8 mouse cellular contexts compared by ENCODE assay signal in genomic region chr10:127642772-127643552, GRCm38 (mm10). TPM values are rescaled to one million over a fixed set of nuclear protein-coding genes. Genes with fewer than 3 reads are reported as not detected.
DNase-seq lines count a peak whose midpoint lies in the region; ATAC-seq lines count a peak whose summit lies in the region.

Gene Stat6, plus strand, starts transcription at chr10:127642986.

- H3K27ac ChIP-seq in limb, embryonic 15.5 days = peak within 1 kb of the TSS; percentile 88
- peak within 1 kb of the TSS; percentile 48 for H3K27ac ChIP-seq in midbrain, embryonic 16.5 days (ENCODE audit: low read length)
- H3K27ac ChIP-seq in stomach, embryonic 16.5 days (ENCODE audit: low read length) = peak within 1 kb of the TSS; percentile 98

- ATAC-seq in limb, embryonic 15.5 days (ENCODE audit: insufficient number of reproducible peaks, low FRiP score, low TSS enrichment, low read depth) = peak; percentile 40; the same call in 1 of the 2 replicates
- peak; percentile 38; the same call in 1 of the 2 replicates for ATAC-seq in midbrain, embryonic 16.5 days
- ATAC-seq in stomach, embryonic 16.5 days (ENCODE audit: insufficient read depth, low FRiP score) = peak; percentile 64

- H3K27me3 ChIP-seq in limb, embryonic 15.5 days = no peaks in the 10 kb centered on the region
- peaks cover 25% of the 10 kb centered on the region for H3K27me3 ChIP-seq in midbrain, embryonic 16.5 days (ENCODE audit: control insufficient read depth, insufficient read depth, low read depth, low read length)
- H3K27me3 ChIP-seq in stomach, embryonic 16.5 days (ENCODE audit: control insufficient read depth, insufficient read depth, low read length) = no peaks in the 10 kb centered on the region

- peak within 1 kb of the TSS; percentile 58 for H3K4me3 ChIP-seq in limb, embryonic 15.5 days
- H3K4me3 ChIP-seq in midbrain, embryonic 16.5 days (ENCODE audit: low read depth, low read length) = peak within 1 kb of the TSS; percentile 18
- peak within 1 kb of the TSS; percentile 63 for H3K4me3 ChIP-seq in stomach, embryonic 16.5 days (replicated peaks; ENCODE audit: low read length)

- no peaks in the 10 kb centered on the region for H3K9me3 ChIP-seq in limb, embryonic 15.5 days
- H3K9me3 ChIP-seq in midbrain, embryonic 16.5 days (replicated peaks; ENCODE audit: control insufficient read depth, low read length, poor library complexity, severe bottlenecking) = no peaks in the 10 kb centered on the region
- no peaks in the 10 kb centered on the region for H3K9me3 ChIP-seq in stomach, embryonic 16.5 days (replicated peaks; ENCODE audit: control insufficient read depth, low read length)

- peak; percentile 45 for DNase-seq in right cerebral cortex, adult 18-20 months
- no peak for DNase-seq in right cerebral cortex, adult 2 months (ENCODE audit: low spot score in 2 of 2)
- DNase-seq in cerebellum, postnatal 25 days = peak; percentile 31 to 55
- DNase-seq in gastrocnemius, postnatal 25 days = peak; percentile 82
- DNase-seq in induced T-regulatory cell, adult 2 months (ENCODE audit: low read depth) = peak; percentile 95

- peak within 1 kb of the TSS; percentile 68 for H3K4me2 ChIP-seq in limb, embryonic 15.5 days
- peak within 1 kb of the TSS; percentile 52 for H3K4me2 ChIP-seq in midbrain, embryonic 16.5 days (ENCODE audit: low read length)
- H3K4me2 ChIP-seq in stomach, embryonic 16.5 days (ENCODE audit: low read depth, low read length) = peak within 1 kb of the TSS; percentile 70

- 3% methylated on average over 37 of the region's 37 CpGs for WGBS in limb, embryonic 15.5 days
- 8% methylated on average over 36 of the region's 37 CpGs for WGBS in midbrain, embryonic 16.5 days
- WGBS in stomach, embryonic 16.5 days = 4% methylated on average over 37 of the region's 37 CpGs

- H3K9ac ChIP-seq in limb, embryonic 15.5 days = peak within 1 kb of the TSS; percentile 44
- peak within 1 kb of the TSS; percentile 17; the same call in 1 of the 2 replicates for H3K9ac ChIP-seq in midbrain, embryonic 16.5 days (ENCODE audit: low read depth, low read length)
- peak within 1 kb of the TSS; percentile 86 for H3K9ac ChIP-seq in stomach, embryonic 16.5 days (ENCODE audit: low read length)

- H3K4me1 ChIP-seq in limb, embryonic 15.5 days = peaks cover 26% of the 10 kb centered on the region
- H3K4me1 ChIP-seq in midbrain, embryonic 16.5 days (ENCODE audit: control insufficient read depth, insufficient read depth, low read length) = peaks cover 5% of the 10 kb centered on the region; the same call in 1 of the 2 replicates
- peaks cover 16% of the 10 kb centered on the region for H3K4me1 ChIP-seq in stomach, embryonic 16.5 days (ENCODE audit: control insufficient read depth, insufficient read depth, low read length)

- peaks cover 4% of the 10 kb centered on the region; the same call in 1 of the 2 replicates for H3K36me3 ChIP-seq in limb, embryonic 15.5 days
- H3K36me3 ChIP-seq in midbrain, embryonic 16.5 days (ENCODE audit: control insufficient read depth, insufficient read depth, low read length) = no peaks in the 10 kb centered on the region
- no peaks in the 10 kb centered on the region for H3K36me3 ChIP-seq in stomach, embryonic 16.5 days (ENCODE audit: control insufficient read depth, insufficient read depth, low read length)

RNA-seq across cellular contexts. Expression of gene Stat6, which starts in this region (rescaled TPM):
- total RNA-seq in gastrocnemius, postnatal 25 days (2021) = 10 to 100 TPM; 16.5 to 21.8 TPM
- 36.7 and 38.9 TPM in 2 replicates for polyA plus RNA-seq in limb, embryonic 15.5 days (2015; fragmentation: Nextera tagmentation; extraction: Ambion mirVana)
- polyA plus RNA-seq in midbrain, embryonic 16.5 days (2015; fragmentation: Nextera tagmentation; extraction: Ambion mirVana) = 4.4 and 5.4 TPM in 2 replicates
- polyA plus RNA-seq in stomach, embryonic 16.5 days (2015; fragmentation: Nextera tagmentation; extraction: Ambion mirVana) = 49.7 and 60.3 TPM in 2 replicates

Comparison
In these comparisons a context has a peak if more than half of its experiments do, and no peak if none do; other contexts are left out.
1. DNase-seq: peak in right cerebral cortex, adult 18-20 months (single experiment), cerebellum, postnatal 25 days (2 of 2), gastrocnemius, postnatal 25 days (single experiment) and induced T-regulatory cell, adult 2 months (single experiment); none in right cerebral cortex, adult 2 months (0 of 2).
2. H3K27ac ChIP-seq: peak in every context shown above with its lines; median percentile 98 in stomach, embryonic 16.5 days; 88 in limb, embryonic 15.5 days; 48 in midbrain, embryonic 16.5 days.
3. H3K9ac ChIP-seq: peak in every context shown above with its lines; median percentile 86 in stomach, embryonic 16.5 days; 44 in limb, embryonic 15.5 days; 17 in midbrain, embryonic 16.5 days.
4. Peak in every context shown above with its lines, with median percentiles within 50 percentile points of each other: ATAC-seq, H3K4me2 ChIP-seq and H3K4me3 ChIP-seq.